Mouse (Mus musculus): ENCODE results near the gene Wfdc16. TPM values are rescaled to one million over a fixed set of nuclear protein-coding genes. Genes with fewer than 3 reads are reported as not detected.
"Not testable (repeated sequence)": the region's sequence is repeated elsewhere in the genome, so short reads cannot be mapped to it uniquely, and the experiment has no call there.

Gene Wfdc16
- total and polyA plus RNA-seq, 2 experiments from 2014 or later, result not detected

GRCm38 (mm10) chr2:164604411-164604810 lies 34.2 kb downstream of the Wfdc16 start:
- ATAC-seq, result no peak
- no peaks in the 10 kb centered on the region for H3K4me1 ChIP-seq (ENCODE audit: insufficient read depth, low read length)
- no peak for TF ChIP-seq CTCF (IDR thresholded peaks at IDR 0.05; ENCODE audit: low read depth)
- no peaks in the 10 kb centered on the region for H3K9me3 ChIP-seq (ENCODE audit: low read length)
- H3K27me3 ChIP-seq (ENCODE audit: insufficient read depth, low read length), result no peaks in the 10 kb centered on the region
- 86% methylated on average over 8 of the region's 8 CpGs for WGBS
- no peak overlapping the region for H3K4me3 ChIP-seq (ENCODE audit: low read length)
- H3K36me3 ChIP-seq (ENCODE audit: insufficient read depth, low read length), result no peaks in the 10 kb centered on the region
- no peak overlapping the region for H3K4me2 ChIP-seq (ENCODE audit: low read depth, low read length)
- no peak for DNase-seq (ENCODE audit: low spot score)
- H3K27ac ChIP-seq, result no peak overlapping the region
- no peak overlapping the region for H3K9ac ChIP-seq (replicated peaks; ENCODE audit: low read length)

DNA sequence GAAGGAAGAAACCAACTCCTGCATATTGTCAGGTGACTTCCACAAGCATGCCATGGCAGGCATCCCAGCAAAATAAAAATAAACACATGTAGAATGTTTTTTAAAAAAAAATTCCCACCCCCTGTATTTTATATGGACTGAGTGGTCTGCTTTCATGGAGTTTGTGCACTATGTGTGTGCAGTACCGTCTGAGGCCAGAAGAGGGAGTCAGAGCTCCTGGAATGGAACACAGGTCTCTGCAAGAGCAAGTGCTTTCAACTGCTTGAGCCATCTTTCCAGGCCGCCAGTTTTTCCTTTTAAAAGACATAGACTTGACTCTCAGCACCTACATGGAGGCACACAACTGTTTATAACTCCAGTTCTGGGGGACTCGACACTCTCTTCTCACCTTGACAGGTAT lies 35.1 kb downstream of the Wfdc16 start:
- Histone ChIP-seq H3K27ac (no peak overlapping the region), H3K4me3 (ENCODE audit: low read length) (no peak overlapping the region), H3K4me1 (ENCODE audit: insufficient read depth, low read length) (no peaks in the 10 kb centered on the region), H3K9me3 (ENCODE audit: low read length) (no peaks in the 10 kb centered on the region), H3K9ac (replicated peaks; ENCODE audit: low read length) (no peak overlapping the region), H3K4me2 (ENCODE audit: low read depth, low read length) (no peak overlapping the region), H3K27me3 (ENCODE audit: insufficient read depth, low read length) (no peaks in the 10 kb centered on the region), H3K36me3 (ENCODE audit: insufficient read depth, low read length) (no peaks in the 10 kb centered on the region)
- 90% methylated on average over 3 of the region's 3 CpGs for WGBS
- DNase-seq (ENCODE audit: low spot score) (no peak), ATAC-seq (no peak)
- TF ChIP-seq CTCF (IDR thresholded peaks at IDR 0.05; ENCODE audit: low read depth), result peak; percentile 15; the same call in 1 of the 2 replicates

DNA sequence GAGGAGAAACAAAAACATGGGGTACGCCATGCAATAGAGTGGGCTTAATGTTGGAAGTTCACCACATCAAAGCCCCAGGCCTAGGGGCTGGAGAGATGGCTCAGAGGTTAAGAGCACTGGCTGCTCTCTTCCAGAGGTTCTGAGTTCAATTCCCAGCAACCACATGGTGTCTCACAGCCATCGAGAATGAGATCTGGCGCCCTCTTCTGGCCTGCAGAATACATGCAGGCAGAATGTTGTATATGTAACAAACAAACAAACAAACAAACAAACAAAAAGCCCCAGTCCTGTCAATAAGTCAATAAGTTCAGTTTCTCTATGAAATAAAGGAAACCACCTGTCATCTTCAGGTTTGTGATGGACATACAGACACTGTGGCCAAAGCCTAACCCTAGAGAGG lies 38.4 kb downstream of the Wfdc16 start:
- H3K4me3 ChIP-seq (ENCODE audit: low read length), result no peak overlapping the region
- 70% methylated on average over 3 of the region's 3 CpGs for WGBS
- no peaks in the 10 kb centered on the region for H3K36me3 ChIP-seq (ENCODE audit: insufficient read depth, low read length)
- H3K9ac ChIP-seq (replicated peaks; ENCODE audit: low read length), result no peak overlapping the region
- 0 out of 2 replicates have a peak, but pooled peaks have one; percentile 20 for TF ChIP-seq CTCF (IDR thresholded peaks at IDR 0.05; ENCODE audit: low read depth)
- no peak overlapping the region for H3K4me2 ChIP-seq (ENCODE audit: low read depth, low read length)
- ATAC-seq, result no peak
- H3K4me1 ChIP-seq (ENCODE audit: insufficient read depth, low read length), result no peaks in the 10 kb centered on the region
- H3K27ac ChIP-seq, result no peak overlapping the region
- DNase-seq (ENCODE audit: low spot score), result no peak
- no peaks in the 10 kb centered on the region for H3K9me3 ChIP-seq (ENCODE audit: low read length)
- H3K27me3 ChIP-seq (ENCODE audit: insufficient read depth, low read length), result no peaks in the 10 kb centered on the region

- Histone ChIP-seq H3K36me3 (ENCODE audit: insufficient read depth, low read length) (no peaks in the 10 kb centered on the region), H3K4me2 (ENCODE audit: low read depth, low read length) (no peak within 1 kb of the TSS), H3K9me3 (ENCODE audit: low read length) (no peaks in the 10 kb centered on the region), H3K27ac (no peak within 1 kb of the TSS), H3K4me1 (ENCODE audit: insufficient read depth, low read length) (no peaks in the 10 kb centered on the region), H3K9ac (replicated peaks; ENCODE audit: low read length) (no peak within 1 kb of the TSS), H3K4me3 (ENCODE audit: low read length) (no peak within 1 kb of the TSS), H3K27me3 (ENCODE audit: insufficient read depth, low read length) (no peaks in the 10 kb centered on the region)
- 78% methylated on average over 4 of the region's 4 CpGs for WGBS
- ATAC-seq (no peak), DNase-seq (ENCODE audit: low spot score) (no peak)
- TF ChIP-seq CTCF (IDR thresholded peaks at IDR 0.05; ENCODE audit: low read depth), result no peak
Observed at GRCm38 (mm10) chr2:164593494-164593893, 45.1 kb downstream of the Wfdc16 start, which contains the start of gene Eppin. TSS of gene Eppin (minus strand) at chr2:164593594.

DNA sequence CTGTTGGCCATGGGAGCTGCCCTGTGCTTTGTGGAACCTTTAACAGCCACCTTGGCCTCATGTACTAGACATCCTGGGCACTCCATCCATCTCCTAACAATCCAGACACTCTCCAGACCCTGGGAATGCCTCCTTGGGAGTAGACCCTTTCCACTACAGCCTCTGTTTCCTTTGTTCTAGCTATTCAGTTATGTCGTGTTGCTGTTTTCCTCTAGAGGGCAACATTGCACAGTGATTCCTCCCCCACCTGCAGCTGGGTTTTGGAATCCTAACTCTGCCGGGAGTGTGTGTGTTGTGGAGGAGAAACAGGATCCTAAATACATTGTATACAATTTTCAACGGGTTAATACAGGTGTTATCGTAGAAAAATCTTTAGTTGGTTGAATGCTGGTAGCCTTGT lies 46.6 kb downstream of the Wfdc16 start:
- no peaks in the 10 kb centered on the region for H3K27me3 ChIP-seq (ENCODE audit: insufficient read depth, low read length)
- no peak overlapping the region for H3K4me2 ChIP-seq (ENCODE audit: low read depth, low read length)
- TF ChIP-seq CTCF (IDR thresholded peaks at IDR 0.05; ENCODE audit: low read depth), result peak; percentile 86
- H3K36me3 ChIP-seq (ENCODE audit: insufficient read depth, low read length), result no peaks in the 10 kb centered on the region
- no peak overlapping the region for H3K9ac ChIP-seq (replicated peaks; ENCODE audit: low read length)
- 10% methylated on average over 4 of the region's 4 CpGs for WGBS
- DNase-seq (ENCODE audit: low spot score), result peak; percentile 83
- H3K27ac ChIP-seq, result no peak overlapping the region
- H3K9me3 ChIP-seq (ENCODE audit: low read length), result no peaks in the 10 kb centered on the region
- H3K4me3 ChIP-seq (ENCODE audit: low read length), result no peak overlapping the region
- peak; percentile 55; the same call in 1 of the 2 replicates for ATAC-seq
- H3K4me1 ChIP-seq (ENCODE audit: insufficient read depth, low read length), result no peaks in the 10 kb centered on the region

DNA sequence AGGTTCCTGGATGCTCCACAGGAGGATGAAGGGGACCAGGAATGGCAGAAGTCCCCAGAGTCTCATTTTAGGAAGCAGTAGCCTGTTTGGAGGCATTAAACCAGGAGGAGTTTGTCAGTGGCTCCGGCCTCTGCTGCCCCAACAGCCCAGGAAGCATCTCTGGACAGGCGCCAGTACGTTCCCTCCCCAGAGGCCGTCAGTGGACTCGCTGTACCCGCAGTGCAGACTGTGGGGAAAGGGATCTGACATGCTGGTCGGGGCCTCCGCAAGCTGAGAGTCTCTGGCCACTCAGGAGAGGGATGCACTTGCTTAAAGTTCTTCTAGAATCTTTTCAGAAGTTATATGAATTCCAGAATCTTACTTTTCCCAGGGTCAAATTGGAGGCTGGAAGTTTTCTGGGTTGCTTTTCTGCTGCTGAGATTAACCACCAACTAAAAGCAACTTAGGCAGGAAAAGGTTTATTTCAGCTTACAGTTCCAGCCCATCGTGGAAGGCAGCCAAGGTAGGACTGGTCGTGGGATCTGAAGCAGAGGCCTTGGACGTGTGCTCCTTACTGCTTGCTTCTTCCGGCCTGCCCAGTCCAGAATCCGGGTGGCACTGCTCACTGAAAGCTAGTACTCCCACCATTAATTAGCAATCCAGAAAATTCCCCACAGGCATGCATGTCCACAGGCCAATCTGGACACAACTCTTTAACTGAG lies 53.4 kb downstream of the Wfdc16 start, which contains the start of gene Wfdc6a:
Gene Wfdc6a (minus strand): TSS at position 423 of the 701 bp plus-strand sequence.
- not testable (repeated sequence) for H3K36me3 ChIP-seq (ENCODE audit: insufficient read depth, low read length); H3K9me3 ChIP-seq (ENCODE audit: low read length); H3K27ac ChIP-seq; H3K27me3 ChIP-seq (ENCODE audit: insufficient read depth, low read length); H3K4me2 ChIP-seq (ENCODE audit: low read depth, low read length); H3K9ac ChIP-seq (replicated peaks; ENCODE audit: low read length); DNase-seq (ENCODE audit: low spot score); H3K4me3 ChIP-seq (ENCODE audit: low read length); H3K4me1 ChIP-seq (ENCODE audit: insufficient read depth, low read length); ATAC-seq
- 46% methylated on average over 13 of the region's 13 CpGs for WGBS

Other genes starting within 250 kb of the Wfdc16 start
Only the 30 nearest of the 34 such genes appear.
- gene Sdc4, start 194.9 kb downstream of the Wfdc16 start, total RNA-seq (2014; rRNA removed), result 31.1 and 34.1 TPM in 2 replicates
- gene Sdc4, start 194.9 kb downstream of the Wfdc16 start, polyA plus RNA-seq (2015; fragmentation: Nextera tagmentation; extraction: Ambion mirVana), result 36.7 and 39.5 TPM in 2 replicates
- gene Sys1, start 181.8 kb downstream of the Wfdc16 start, total RNA-seq (2014; rRNA removed), result 165 and 315 TPM in 2 replicates
- gene Sys1, start 181.8 kb downstream of the Wfdc16 start, polyA plus RNA-seq (2015; fragmentation: Nextera tagmentation; extraction: Ambion mirVana), result 108 and 113 TPM in 2 replicates
- gene Gm20458, start 177.8 kb downstream of the Wfdc16 start, total RNA-seq (2014; rRNA removed), result 34.4 and 36.9 TPM in 2 replicates
- 9.6 and 10.8 TPM in 2 replicates for gene Gm20458, start 177.8 kb downstream of the Wfdc16 start, polyA plus RNA-seq (2015; fragmentation: Nextera tagmentation; extraction: Ambion mirVana)
- not detected in 2 replicates for gene Trp53tg5, start 165.1 kb downstream of the Wfdc16 start, total RNA-seq (2014; rRNA removed)
- gene Trp53tg5, start 165.1 kb downstream of the Wfdc16 start, polyA plus RNA-seq (2015; fragmentation: Nextera tagmentation; extraction: Ambion mirVana), result not detected in 2 replicates
- 29.5 and 30.9 TPM in 2 replicates for gene Dbndd2, start 152.7 kb downstream of the Wfdc16 start, total RNA-seq (2014; rRNA removed)
- 37.2 and 38.0 TPM in 2 replicates for gene Dbndd2, start 152.7 kb downstream of the Wfdc16 start, polyA plus RNA-seq (2015; fragmentation: Nextera tagmentation; extraction: Ambion mirVana)
- gene Pigt, start 141.3 kb downstream of the Wfdc16 start, total RNA-seq (2014; rRNA removed), result 118 and 134 TPM in 2 replicates
- gene Pigt, start 141.3 kb downstream of the Wfdc16 start, polyA plus RNA-seq (2015; fragmentation: Nextera tagmentation; extraction: Ambion mirVana), result 102 and 116 TPM in 2 replicates
- gene Wfdc2, start 76.4 kb downstream of the Wfdc16 start, total RNA-seq (2014; rRNA removed), result 1.5 and 2.7 TPM in 2 replicates
- 3.1 and 4.5 TPM in 2 replicates for gene Wfdc2, start 76.4 kb downstream of the Wfdc16 start, polyA plus RNA-seq (2015; fragmentation: Nextera tagmentation; extraction: Ambion mirVana)
- not detected in 2 replicates for gene Spint3, start 65.3 kb downstream of the Wfdc16 start, total RNA-seq (2014; rRNA removed)
- gene Spint3, start 65.3 kb downstream of the Wfdc16 start, polyA plus RNA-seq (2015; fragmentation: Nextera tagmentation; extraction: Ambion mirVana), result not detected in 2 replicates
- 0.31 TPM in 1 of 2 replicates, not detected in the other for gene Wfdc6a, start 53.3 kb downstream of the Wfdc16 start, total RNA-seq (2014; rRNA removed)
- gene Wfdc6a, start 53.3 kb downstream of the Wfdc16 start, polyA plus RNA-seq (2015; fragmentation: Nextera tagmentation; extraction: Ambion mirVana), result 0.19 and 0.77 TPM in 2 replicates
- gene Eppin, start 45.2 kb downstream of the Wfdc16 start, total RNA-seq (2014; rRNA removed), result not detected in 2 replicates
- not detected in 2 replicates for gene Eppin, start 45.2 kb downstream of the Wfdc16 start, polyA plus RNA-seq (2015; fragmentation: Nextera tagmentation; extraction: Ambion mirVana)
- gene Wfdc6b, start 25.3 kb downstream of the Wfdc16 start, total RNA-seq (2014; rRNA removed), result not detected in 2 replicates
- gene Wfdc6b, start 25.3 kb downstream of the Wfdc16 start, polyA plus RNA-seq (2015; fragmentation: Nextera tagmentation; extraction: Ambion mirVana), result not detected in 2 replicates
- not detected in 2 replicates for gene Wfdc8, start 25.2 kb downstream of the Wfdc16 start, total RNA-seq (2014; rRNA removed)
- not detected in 2 replicates for gene Wfdc8, start 25.2 kb downstream of the Wfdc16 start, polyA plus RNA-seq (2015; fragmentation: Nextera tagmentation; extraction: Ambion mirVana)
- gene Wfdc10, start 17.2 kb upstream of the Wfdc16 start, total RNA-seq (2014; rRNA removed), result not detected in 2 replicates
- 0.60 TPM in 1 of 2 replicates, not detected in the other for gene Wfdc10, start 17.2 kb upstream of the Wfdc16 start, polyA plus RNA-seq (2015; fragmentation: Nextera tagmentation; extraction: Ambion mirVana)
- not detected in 2 replicates for gene Wfdc9, start 17.8 kb upstream of the Wfdc16 start, total RNA-seq (2014; rRNA removed)
- gene Wfdc9, start 17.8 kb upstream of the Wfdc16 start, polyA plus RNA-seq (2015; fragmentation: Nextera tagmentation; extraction: Ambion mirVana), result not detected in 2 replicates
- not detected in 2 replicates for gene Wfdc11, start 35.3 kb upstream of the Wfdc16 start, total RNA-seq (2014; rRNA removed)
- gene Wfdc11, start 35.3 kb upstream of the Wfdc16 start, polyA plus RNA-seq (2015; fragmentation: Nextera tagmentation; extraction: Ambion mirVana), result not detected in 2 replicates
- gene Wfdc13, start 46.3 kb upstream of the Wfdc16 start, total RNA-seq (2014; rRNA removed), result not detected in 2 replicates
- not detected in 2 replicates for gene Wfdc13, start 46.3 kb upstream of the Wfdc16 start, polyA plus RNA-seq (2015; fragmentation: Nextera tagmentation; extraction: Ambion mirVana)
- gene Spint4, start 59.7 kb upstream of the Wfdc16 start, total RNA-seq (2014; rRNA removed), result not detected in 2 replicates
- gene Spint4, start 59.7 kb upstream of the Wfdc16 start, polyA plus RNA-seq (2015; fragmentation: Nextera tagmentation; extraction: Ambion mirVana), result not detected in 2 replicates
- not detected in 2 replicates for gene Spint5, start 76.5 kb upstream of the Wfdc16 start, total RNA-seq (2014; rRNA removed)
- gene Spint5, start 76.5 kb upstream of the Wfdc16 start, polyA plus RNA-seq (2015; fragmentation: Nextera tagmentation; extraction: Ambion mirVana), result not detected in 2 replicates
- gene Wfdc3, start 107.1 kb upstream of the Wfdc16 start, total RNA-seq (2014; rRNA removed), result 1.3 TPM in 2 replicates
- 0.73 and 0.76 TPM in 2 replicates for gene Wfdc3, start 107.1 kb upstream of the Wfdc16 start, polyA plus RNA-seq (2015; fragmentation: Nextera tagmentation; extraction: Ambion mirVana)
- 17.1 and 24.9 TPM in 2 replicates for gene Dnttip1, start 107.2 kb upstream of the Wfdc16 start, total RNA-seq (2014; rRNA removed)
- 53.9 and 56.1 TPM in 2 replicates for gene Dnttip1, start 107.2 kb upstream of the Wfdc16 start, polyA plus RNA-seq (2015; fragmentation: Nextera tagmentation; extraction: Ambion mirVana)
- 61.5 and 70.6 TPM in 2 replicates for gene Ube2c, start 131.1 kb upstream of the Wfdc16 start, total RNA-seq (2014; rRNA removed)
- 61.2 and 69.4 TPM in 2 replicates for gene Ube2c, start 131.1 kb upstream of the Wfdc16 start, polyA plus RNA-seq (2015; fragmentation: Nextera tagmentation; extraction: Ambion mirVana)
- 12.2 TPM in 1 of 2 replicates, not detected in the other for gene Tnnc2, start 141.2 kb upstream of the Wfdc16 start, total RNA-seq (2014; rRNA removed)
- 0.30 TPM in 1 of 2 replicates, not detected in the other for gene Tnnc2, start 141.2 kb upstream of the Wfdc16 start, polyA plus RNA-seq (2015; fragmentation: Nextera tagmentation; extraction: Ambion mirVana)
- 102 and 106 TPM in 2 replicates for gene Snx21, start 147.0 kb upstream of the Wfdc16 start, total RNA-seq (2014; rRNA removed)
- 44.7 and 47.6 TPM in 2 replicates for gene Snx21, start 147.0 kb upstream of the Wfdc16 start, polyA plus RNA-seq (2015; fragmentation: Nextera tagmentation; extraction: Ambion mirVana)
- gene Acot8, start 166.1 kb upstream of the Wfdc16 start, total RNA-seq (2014; rRNA removed), result 18.5 and 39.5 TPM in 2 replicates
- gene Acot8, start 166.1 kb upstream of the Wfdc16 start, polyA plus RNA-seq (2015; fragmentation: Nextera tagmentation; extraction: Ambion mirVana), result 19.4 and 20.2 TPM in 2 replicates
- gene Zswim3, start 166.3 kb upstream of the Wfdc16 start, total RNA-seq (2014; rRNA removed), result 6.4 and 8.3 TPM in 2 replicates
- gene Zswim3, start 166.3 kb upstream of the Wfdc16 start, polyA plus RNA-seq (2015; fragmentation: Nextera tagmentation; extraction: Ambion mirVana), result 5.2 and 5.5 TPM in 2 replicates
- 23.9 and 24.6 TPM in 2 replicates for gene Zswim1, start 183.9 kb upstream of the Wfdc16 start, total RNA-seq (2014; rRNA removed)
- 26.5 and 29.0 TPM in 2 replicates for gene Zswim1, start 183.9 kb upstream of the Wfdc16 start, polyA plus RNA-seq (2015; fragmentation: Nextera tagmentation; extraction: Ambion mirVana)
- not detected in 2 replicates for gene Spata25, start 189.7 kb upstream of the Wfdc16 start, total RNA-seq (2014; rRNA removed)
- not detected in 2 replicates for gene Spata25, start 189.7 kb upstream of the Wfdc16 start, polyA plus RNA-seq (2015; fragmentation: Nextera tagmentation; extraction: Ambion mirVana)
- gene Ctsa, start 194.1 kb upstream of the Wfdc16 start, total RNA-seq (2014; rRNA removed), result 135 and 147 TPM in 2 replicates
- 112 and 116 TPM in 2 replicates for gene Ctsa, start 194.1 kb upstream of the Wfdc16 start, polyA plus RNA-seq (2015; fragmentation: Nextera tagmentation; extraction: Ambion mirVana)
- gene Neurl2, start 194.7 kb upstream of the Wfdc16 start, total RNA-seq (2014; rRNA removed), result 8.7 and 12.1 TPM in 2 replicates
- 7.2 and 7.6 TPM in 2 replicates for gene Neurl2, start 194.7 kb upstream of the Wfdc16 start, polyA plus RNA-seq (2015; fragmentation: Nextera tagmentation; extraction: Ambion mirVana)
- gene Pltp, start 218.9 kb upstream of the Wfdc16 start, total RNA-seq (2014; rRNA removed), result 76.2 and 88.7 TPM in 2 replicates
- gene Pltp, start 218.9 kb upstream of the Wfdc16 start, polyA plus RNA-seq (2015; fragmentation: Nextera tagmentation; extraction: Ambion mirVana), result 99.6 and 117 TPM in 2 replicates

Measured in hindbrain, postnatal 0 days (tissue).